Mouse (Mus musculus): ENCODE data around the gene Spata1. TPM values are rescaled to one million over a fixed set of nuclear protein-coding genes. Genes with fewer than 3 reads are reported as not detected.
"Not testable (repeated sequence)": the region's sequence is repeated elsewhere in the genome, so short reads cannot be mapped to it uniquely, and the experiment has no call there.

Gene Spata1
- total RNA-seq, 1 experiment from 2014 or later, result 8.2 TPM

DNA sequence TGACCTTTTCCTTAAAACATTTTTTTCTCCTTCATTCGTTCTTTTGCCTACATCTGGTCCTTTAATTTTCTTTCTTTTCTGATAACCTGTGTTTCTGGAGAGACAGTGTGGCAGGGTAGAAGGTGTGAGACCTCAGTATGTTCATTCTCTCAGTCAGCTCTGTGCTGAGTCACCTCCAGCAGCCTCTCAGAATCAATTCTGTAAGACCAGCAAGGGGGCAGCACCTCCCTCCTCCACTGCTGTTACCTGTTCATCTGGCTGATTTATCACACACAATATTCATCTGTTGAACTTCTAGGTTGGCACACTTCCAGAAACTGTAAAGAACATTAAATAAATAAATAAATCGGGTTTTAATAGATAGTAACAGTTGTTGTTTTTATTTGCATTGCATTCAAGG is 36.6 kb downstream of the Spata1 start:
- no peak for ATAC-seq (replicated peaks; ENCODE audit: low read depth, poor library complexity, severe bottlenecking)

DNA sequence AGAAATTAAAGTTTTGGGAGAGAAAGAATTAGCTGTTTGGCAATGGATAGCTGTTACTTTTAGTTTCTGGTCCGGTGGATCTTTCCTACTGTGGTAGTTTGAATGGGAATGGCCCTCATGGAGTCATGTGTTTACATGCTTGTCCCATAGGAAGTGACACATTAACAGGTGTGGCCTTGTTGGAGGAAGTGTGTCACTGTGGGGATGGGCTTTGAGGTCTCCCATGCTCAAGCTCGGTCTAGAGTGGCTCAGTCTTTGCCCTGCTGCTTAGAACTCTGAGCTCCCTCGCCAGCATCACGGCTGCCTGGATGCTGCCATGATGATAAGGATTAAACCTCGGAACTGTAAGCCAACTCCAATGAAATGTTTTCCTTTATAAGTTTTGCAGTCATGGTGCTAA is 48.2 kb downstream of the Spata1 start:
- no peak for ATAC-seq (replicated peaks; ENCODE audit: low read depth, poor library complexity, severe bottlenecking)

DNA sequence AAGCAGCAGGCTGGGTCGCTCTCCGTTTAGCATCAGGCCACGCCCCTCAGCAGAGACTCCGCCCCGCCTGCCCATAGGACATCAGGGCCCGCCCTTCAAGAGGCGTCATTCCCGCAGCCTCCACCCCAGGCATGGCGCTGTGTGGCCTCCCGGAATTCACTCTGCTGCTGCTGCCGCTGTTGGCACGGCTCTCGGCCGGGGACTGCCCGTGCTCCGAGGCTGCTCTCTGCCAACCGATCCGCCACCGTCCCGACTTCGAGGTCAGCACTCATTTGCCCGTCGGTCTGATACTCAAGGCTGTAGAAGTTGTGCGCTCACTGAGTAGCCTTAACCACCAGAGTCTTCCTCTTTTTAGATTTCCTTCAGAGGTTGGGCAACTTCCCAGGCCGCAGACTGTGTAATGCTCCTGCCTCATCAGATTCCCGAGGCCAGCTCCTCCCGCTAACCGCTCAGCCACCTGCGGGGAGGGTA is 49.1 kb downstream of the Spata1 start:
- ATAC-seq (replicated peaks; ENCODE audit: low read depth, poor library complexity, severe bottlenecking), result peak; percentile 92

DNA sequence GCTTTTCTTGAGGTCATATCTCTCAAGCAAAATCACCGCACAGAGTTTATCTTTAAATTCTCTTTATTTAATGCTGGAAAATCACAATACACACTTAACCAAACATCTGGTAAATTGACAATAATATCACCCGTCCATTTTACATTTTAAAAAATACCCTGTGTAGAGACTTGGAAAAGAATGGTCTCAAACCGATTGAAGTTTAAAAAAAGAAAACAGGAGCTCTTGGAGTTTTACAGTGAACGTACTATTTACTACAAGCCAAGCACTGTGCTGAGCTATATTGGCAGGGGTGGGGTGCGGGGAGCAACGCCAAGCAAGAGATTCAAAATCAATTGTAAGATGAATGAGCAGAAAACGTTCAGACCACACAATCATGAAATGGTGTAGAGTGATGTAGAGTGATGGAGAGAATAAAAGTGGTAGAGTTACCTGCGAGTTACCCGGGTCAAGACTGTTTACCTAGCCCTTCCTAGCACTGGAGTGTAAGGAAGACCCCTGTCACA is 49.8 kb downstream of the Spata1 start, which contains the start of gene Ctbs:
Gene Ctbs (plus strand): TSS at position 51 of the 506 bp plus-strand sequence.
- 0 out of 2 replicates have a peak, but pooled peaks have one; percentile 0 for ATAC-seq (replicated peaks; ENCODE audit: low read depth, poor library complexity, severe bottlenecking)

DNA sequence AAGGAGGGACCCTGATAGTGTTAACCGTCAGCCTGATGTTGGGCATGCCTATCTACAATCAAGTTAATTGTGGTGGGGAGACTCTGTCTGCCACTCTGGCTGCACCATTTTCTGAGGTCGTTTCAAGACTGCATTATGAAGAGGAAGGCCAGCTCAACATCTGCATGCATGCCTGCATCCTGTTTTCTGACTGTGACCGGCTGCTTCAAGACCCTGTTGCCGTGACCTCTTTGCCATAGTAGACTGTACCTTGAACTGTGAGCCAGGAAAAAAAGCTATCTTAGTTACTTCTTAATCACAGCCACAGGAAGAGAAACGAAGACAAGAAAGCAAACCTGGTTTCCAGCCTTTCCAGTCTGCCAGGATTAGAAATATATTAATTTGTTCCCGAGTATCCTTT is 50.6 kb downstream of the Spata1 start:
- no peak for ATAC-seq (replicated peaks; ENCODE audit: low read depth, poor library complexity, severe bottlenecking)

DNA sequence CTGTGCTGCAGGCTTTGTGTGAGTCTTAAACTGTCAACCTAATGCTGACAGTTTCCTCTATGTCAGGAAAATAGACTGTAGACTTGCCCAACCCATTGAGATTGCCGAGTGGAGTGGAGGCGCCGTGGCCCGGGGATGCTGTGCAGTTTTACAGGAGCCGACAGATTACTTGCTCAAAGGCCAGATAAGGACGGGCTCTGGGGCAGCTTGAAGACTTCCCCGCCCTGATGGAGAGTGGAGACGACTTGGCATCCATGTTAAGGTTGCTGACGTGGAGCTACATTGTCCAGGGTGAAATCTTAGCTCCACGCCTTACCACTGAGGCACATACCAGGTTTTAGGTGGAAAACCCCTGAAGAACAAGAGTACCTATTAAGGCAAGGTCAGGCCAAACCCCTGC is 51.2 kb downstream of the Spata1 start:
- no peak for ATAC-seq (replicated peaks; ENCODE audit: low read depth, poor library complexity, severe bottlenecking)

DNA sequence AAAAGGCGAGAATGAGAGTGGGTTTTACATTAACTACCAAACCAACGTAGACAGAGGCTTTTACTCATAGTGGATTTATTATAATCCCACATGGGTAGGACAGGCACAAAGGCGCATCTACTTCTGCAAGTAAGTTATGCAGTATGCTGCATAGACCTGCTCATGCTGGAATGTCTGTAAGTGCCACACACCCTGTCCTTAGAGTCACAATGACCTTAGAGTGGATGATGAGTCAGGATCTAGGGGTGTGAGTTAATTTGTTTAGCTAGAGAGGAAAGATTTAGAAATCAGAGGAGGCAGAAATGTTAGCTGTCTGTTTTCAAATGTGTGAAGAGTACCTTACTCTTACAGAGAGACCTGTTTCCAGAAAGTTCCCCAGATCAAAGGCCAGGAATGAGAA is 52.0 kb downstream of the Spata1 start:
- no peak for ATAC-seq (replicated peaks; ENCODE audit: low read depth, poor library complexity, severe bottlenecking)

DNA sequence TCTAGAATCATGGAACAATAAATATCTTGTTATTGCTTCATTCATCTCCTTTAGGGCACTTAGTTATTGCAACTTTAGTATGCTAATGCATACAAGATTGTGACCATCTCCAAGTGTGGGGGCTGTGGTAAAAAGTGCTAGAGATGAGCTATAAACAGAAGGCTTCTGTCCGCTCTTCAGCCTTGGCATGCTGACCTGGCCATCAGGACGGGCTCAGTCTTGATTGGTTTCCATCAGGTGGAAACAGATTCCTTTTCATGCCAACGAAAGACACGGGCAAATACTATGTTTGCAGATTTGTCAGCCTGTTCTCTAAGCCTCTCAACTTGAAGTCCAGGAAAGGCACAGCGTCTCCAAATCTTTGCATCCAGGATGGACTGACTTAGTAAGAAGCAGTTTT is 52.4 kb downstream of the Spata1 start:
- no peak for ATAC-seq (replicated peaks; ENCODE audit: low read depth, poor library complexity, severe bottlenecking)

DNA sequence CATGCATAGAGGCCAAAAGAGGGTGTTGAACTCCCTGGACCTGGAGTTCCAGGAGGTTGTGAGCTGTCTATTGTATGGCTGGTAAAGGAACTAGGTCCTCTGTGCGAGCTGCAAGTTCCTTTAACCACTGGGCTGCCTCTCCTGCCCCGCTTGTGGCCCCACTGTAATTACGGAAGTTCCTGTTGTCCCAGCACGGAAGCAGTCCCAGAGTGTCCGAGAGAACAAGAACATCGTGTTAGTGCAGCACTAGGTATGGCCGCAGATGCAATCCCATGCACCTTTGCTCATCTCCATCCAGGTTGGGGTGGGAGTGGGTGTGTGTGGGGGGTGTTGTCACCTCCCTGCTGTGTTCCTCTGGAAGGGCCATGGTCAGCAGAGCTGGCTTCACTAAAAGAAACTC is 54.7 kb downstream of the Spata1 start:
- ATAC-seq (replicated peaks; ENCODE audit: low read depth, poor library complexity, severe bottlenecking), result no peak

DNA sequence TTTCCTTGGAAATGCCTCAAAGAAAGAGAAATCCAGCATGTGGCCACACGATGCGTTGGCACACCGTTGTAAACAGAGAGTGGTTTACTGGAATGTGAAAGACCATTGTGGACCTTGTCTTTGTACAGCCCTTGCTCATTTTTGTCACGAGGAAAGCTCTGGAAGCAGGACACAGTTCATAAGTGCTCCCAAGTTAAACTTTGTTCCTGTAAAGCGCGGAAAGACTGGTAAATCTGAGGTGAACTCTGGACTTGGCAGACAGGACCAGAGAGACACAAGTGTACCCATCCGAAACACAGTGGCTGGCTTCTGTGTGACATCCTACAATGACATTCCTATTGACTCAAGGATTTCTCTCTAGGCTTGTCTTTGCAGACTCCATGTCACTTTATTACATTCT is 56.2 kb downstream of the Spata1 start:
- no peak for ATAC-seq (replicated peaks; ENCODE audit: low read depth, poor library complexity, severe bottlenecking)

DNA sequence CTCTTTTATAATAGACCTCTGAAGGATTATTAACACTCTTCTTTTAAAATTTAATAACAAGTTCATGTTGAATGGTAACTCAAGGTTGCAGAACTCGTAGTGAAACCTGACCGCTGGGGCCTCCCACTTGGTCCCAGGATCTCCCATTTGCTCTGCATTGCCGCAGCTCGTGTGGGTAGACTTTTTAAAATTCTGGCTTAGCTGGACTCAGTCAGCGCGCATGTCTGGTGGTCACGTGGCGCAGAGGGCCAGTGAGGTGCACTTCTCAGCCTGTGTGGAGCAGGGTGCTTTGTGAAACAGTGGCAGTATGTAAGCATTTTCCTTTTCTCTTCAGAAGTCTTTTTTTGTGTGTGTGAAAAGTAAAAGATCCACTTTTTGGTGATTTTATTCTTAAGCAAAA is 56.6 kb downstream of the Spata1 start:
- ATAC-seq (replicated peaks; ENCODE audit: low read depth, poor library complexity, severe bottlenecking), result no peak

DNA sequence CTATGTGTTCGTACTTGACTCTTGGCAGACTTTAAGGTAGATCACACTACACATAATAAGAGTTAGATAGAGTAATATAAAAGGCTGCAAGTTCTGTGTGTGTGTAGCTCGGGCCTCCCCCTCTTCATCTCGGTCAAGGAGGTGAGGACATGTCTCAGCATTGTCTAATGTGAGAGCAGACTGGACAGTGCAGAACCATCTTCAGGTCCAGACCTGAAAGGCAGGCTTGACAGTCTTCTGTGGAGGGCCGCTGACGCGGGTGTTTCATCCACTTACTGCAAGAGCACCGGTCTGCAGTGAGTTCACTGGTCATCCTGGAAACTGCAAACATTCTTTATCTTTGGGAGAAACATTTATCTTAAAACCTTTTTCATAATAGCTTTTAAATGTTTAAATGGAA is 57.1 kb downstream of the Spata1 start:
- no peak for ATAC-seq (replicated peaks; ENCODE audit: low read depth, poor library complexity, severe bottlenecking)

DNA sequence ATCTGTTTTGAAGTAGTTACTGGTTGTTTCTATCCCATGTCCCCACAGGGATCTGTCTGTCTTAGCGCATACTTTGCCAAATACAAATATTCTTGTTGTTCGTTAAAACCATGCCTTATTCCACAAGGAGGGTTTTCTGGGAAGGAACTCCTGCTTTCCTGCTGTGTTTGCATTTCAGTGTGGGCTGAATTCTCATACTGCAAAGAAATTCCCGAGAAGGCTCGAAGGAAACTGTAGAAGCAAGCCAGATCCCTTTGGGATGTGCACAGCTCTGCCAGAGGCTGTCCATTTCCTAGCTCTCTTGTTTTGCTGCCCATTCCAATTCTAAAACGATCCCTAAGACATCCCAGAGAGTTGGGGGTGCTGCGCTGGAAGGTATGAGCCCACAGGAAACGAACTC is 59.1 kb downstream of the Spata1 start:
- ATAC-seq (replicated peaks; ENCODE audit: low read depth, poor library complexity, severe bottlenecking), result no peak

DNA sequence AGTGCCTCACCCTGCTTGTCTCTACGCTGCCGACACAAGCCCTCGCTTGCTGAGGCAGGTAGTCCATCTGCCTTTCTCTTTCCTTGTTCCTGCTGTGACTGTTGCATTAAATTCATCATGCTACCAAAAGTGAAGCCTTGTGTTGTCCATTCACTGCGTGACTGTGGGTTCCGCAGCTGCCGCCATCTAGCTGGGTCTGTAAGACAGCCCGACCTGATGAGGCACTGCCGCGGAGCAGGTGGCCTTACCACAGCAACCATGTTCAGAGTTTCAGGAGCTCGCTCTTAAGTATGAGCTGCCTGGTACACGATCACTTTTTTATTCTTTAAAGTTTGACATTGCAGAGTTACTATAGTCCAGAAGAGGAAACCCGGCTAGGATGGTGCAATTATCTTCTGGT is 59.5 kb downstream of the Spata1 start:
- ATAC-seq (replicated peaks; ENCODE audit: low read depth, poor library complexity, severe bottlenecking), result no peak

DNA sequence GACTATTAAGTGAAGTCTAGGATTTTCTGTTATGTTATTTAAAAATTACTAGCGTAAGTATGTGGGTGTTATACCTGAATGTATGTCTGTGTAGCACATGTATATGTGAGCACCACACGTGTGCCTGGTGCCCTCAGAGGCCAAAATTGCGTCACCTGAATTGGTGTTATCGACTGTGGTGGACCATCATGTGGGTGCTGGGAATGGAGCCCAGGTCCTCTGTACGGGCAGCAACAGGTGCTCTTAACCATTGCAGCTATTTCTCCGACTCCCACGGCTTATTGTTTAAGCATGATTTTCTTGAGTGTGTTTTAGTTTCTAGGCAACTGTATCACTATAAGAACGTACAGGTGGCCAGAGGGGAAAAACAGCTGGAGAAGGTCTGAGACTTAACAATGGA is 63.4 kb downstream of the Spata1 start:
- ATAC-seq (replicated peaks; ENCODE audit: low read depth, poor library complexity, severe bottlenecking), result no peak

DNA sequence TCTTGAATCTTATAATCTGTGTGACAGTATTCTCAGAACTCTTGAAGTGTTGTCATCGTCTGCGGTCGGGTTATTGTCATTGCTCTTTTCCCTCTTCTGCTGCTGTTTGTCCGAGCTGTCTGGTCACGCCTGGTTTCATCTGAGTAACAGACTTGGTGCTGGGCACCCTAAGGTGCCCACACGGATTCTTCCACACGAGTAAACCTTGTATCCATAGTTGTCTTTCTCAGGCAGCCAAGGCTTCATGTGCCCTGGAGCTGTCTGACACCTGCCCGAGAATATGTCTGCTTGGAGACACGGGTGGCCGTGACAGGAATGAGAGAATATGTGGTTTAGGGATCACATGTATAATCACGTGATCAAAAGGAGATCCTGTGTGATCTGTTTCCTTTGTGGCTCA is 64.0 kb downstream of the Spata1 start:
- no peak for ATAC-seq (replicated peaks; ENCODE audit: low read depth, poor library complexity, severe bottlenecking)

DNA sequence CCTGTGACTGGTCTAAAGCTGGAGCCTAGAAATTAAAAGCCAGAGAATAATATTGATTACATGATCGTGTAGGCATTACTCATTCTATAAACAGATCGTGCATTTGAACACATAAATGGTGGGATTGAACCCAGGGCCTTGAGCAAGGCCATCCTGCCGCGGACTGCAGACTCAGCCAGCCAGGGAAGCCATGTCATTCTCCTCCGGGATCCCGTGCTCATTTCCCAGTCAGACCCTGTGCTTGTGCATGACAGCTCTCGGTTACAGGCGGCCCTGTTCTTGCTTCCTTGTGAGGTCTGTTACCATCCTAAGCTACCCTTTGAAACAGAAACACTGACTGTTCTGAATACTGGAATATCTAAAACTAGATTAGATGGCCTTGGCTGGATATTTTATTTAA is 64.9 kb downstream of the Spata1 start:
- ATAC-seq (replicated peaks; ENCODE audit: low read depth, poor library complexity, severe bottlenecking), result no peak

DNA sequence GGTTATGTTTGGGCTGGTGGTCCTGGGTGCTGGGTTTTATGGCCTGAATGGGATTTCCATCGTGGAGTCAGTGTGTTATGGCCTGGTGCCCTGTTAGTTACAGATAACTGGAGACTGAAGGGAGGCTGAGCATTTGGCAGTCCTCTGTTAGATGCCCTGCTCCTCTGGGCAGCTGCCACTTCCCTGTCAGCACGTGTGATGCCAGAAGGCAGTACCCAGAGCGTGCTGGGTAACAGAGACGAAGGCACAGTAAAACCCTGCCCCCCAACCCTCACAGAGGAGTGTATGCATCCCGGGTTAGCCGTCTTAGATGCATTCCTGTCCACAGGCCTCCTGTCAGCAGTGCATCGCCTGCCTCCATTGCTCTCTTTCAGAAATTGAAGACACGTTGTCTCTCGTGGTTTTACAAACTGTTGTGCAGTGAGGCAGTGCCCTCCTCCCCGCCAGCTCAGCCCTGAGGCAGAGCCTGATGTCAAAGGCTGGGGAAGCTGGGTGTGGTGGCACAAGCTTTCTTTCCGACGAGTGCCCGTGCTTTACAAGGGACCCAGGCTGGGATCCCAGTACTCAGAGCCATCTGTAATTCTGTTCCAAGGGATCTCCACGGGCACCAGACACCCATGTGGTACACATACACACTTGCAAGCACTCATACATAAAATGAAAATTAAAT is 65.7 kb downstream of the Spata1 start:
- no peak for ATAC-seq (replicated peaks; ENCODE audit: low read depth, poor library complexity, severe bottlenecking)

DNA sequence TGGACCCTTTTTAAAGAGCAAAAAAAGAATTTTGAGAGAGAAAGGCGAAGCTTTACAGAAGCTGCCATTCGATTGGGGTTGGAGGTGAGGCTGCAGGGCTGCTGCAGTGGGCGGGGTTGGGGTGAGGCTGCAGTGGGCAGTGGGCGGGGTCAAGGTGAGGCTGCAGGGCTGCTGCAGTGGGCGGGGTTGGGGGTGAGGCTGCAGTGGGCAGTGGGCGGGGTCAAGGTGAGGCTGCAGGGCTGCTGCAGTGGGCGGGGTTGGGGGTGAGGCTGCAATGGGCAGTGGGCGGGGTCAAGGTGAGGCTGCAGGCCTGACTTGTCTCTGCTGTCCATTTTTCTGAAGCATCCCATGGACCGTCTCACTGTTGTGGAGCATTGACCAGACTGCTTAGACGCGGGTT is 66.5 kb downstream of the Spata1 start:
- ATAC-seq (replicated peaks; ENCODE audit: low read depth, poor library complexity, severe bottlenecking), result not testable (repeated sequence)

DNA sequence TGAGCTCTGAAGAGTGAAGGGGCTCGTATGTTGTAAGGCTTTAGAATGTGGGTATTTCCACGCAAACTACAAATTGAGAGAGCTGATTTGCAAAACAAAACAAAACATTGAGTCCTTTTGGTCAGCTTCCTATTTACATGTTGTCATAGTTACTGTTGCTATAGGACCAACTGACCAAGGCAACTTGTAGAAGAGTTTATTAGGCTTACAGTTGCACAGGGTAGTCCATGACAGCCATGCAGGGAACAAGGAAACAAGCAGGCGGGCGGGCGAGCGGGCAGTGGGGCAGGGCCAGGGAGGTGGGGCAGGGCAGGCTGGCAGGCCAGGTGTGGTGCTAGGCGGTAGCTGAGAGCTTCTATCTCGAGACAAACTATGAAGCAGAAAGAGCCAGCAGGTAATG is 73.1 kb downstream of the Spata1 start:
- no peak for ATAC-seq (replicated peaks; ENCODE audit: low read depth, poor library complexity, severe bottlenecking)

DNA sequence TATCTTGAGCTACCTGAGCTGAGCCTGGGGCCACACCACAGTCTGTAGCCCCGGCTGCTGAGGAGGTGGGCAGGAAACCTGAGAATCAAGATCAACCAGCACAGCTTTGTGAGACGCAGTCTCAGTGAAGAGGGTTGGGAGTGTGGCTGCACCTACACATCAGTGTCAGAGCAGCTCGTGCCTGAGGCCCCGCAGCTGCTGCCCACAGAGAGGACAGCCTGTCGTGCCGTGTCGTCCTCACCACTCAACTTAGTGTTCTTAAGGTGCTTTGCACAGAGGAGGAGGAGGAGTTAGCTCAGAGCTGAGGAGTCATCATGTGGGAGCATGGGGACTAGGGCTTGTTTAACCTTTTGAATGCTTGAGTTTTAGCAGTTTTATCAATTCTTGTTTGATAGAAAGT is 73.7 kb downstream of the Spata1 start:
- ATAC-seq (replicated peaks; ENCODE audit: low read depth, poor library complexity, severe bottlenecking), result no peak

DNA sequence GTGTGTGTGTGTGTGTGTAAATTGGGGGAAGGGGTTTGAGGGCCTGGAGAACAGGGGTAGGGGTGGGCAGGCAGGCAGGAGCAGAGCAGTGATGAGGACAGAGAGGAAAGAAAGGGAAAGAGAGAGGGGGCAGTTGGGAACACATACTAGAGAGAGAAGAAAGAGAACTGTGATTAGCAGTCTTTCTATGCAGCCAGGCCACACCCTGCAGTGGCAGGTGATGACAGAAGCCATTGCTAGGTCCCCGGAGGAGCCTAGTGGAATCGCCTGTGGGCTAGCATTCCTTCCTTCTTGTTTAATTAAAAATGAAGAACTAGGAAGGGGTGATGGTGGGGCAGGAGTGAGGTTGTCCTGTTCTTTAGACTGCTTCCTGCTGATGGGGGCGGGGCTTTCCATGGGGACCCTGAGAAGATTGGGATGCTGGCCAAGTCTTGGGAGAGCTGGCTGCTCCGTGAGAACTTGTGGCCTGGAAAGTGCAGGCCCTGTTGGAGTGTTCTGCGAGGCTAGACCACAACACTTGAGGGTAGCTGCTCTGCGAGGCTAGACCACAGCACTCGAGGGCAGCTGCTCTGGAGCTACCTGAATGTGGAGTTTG is 75.2 kb downstream of the Spata1 start:
- ATAC-seq (replicated peaks; ENCODE audit: low read depth, poor library complexity, severe bottlenecking), result no peak

All from common myeloid progenitor, adult 5-6 weeks (primary cell).